Mouse (Mus musculus) brain, embryonic 14.5 days (tissue): ENCODE data around the gene Ptprt. TPM values are rescaled to one million over a fixed set of nuclear protein-coding genes. Genes with fewer than 3 reads are reported as not detected.

ENCODE experiments used
- DNase-seq: peaks from one replicate; pipeline ENCODE4 v3.0.0-alpha.2; 2011; ENCODE audit warnings: low read depth
- CTCF ChIP-seq: fragments of 200-500 bp; IDR thresholded peaks from 2 replicates; pipeline ENCODE4 v1.5.1; 2012; ENCODE audit warnings: inconsistent platforms, mild to moderate bottlenecking, moderate library complexity, borderline replicate concordance; ENCODE audit not compliant: insufficient read depth, insufficient read length; ENCODE audit errors: extremely low read depth
- POLR2A ChIP-seq: fragments of 200-500 bp; IDR thresholded peaks from 2 replicates; pipeline ENCODE4 v1.6.1; 2012; ENCODE audit warnings: mild to moderate bottlenecking, inconsistent platforms, borderline replicate concordance; ENCODE audit not compliant: poor library complexity, insufficient read depth, insufficient read length, severe bottlenecking; ENCODE audit errors: extremely low read depth
- polyA plus RNA-seq: library from polyadenylated mRNA; depleted of rRNA; stranded (reverse); fragments of >200 nt; gene quantifications from 2 replicates; pipeline ENCODE4 v1.2.3, GENCODE M21; 2012

The Ptprt gene
- polyA plus RNA-seq, 1 experiment = 14.8 TPM

DNA sequence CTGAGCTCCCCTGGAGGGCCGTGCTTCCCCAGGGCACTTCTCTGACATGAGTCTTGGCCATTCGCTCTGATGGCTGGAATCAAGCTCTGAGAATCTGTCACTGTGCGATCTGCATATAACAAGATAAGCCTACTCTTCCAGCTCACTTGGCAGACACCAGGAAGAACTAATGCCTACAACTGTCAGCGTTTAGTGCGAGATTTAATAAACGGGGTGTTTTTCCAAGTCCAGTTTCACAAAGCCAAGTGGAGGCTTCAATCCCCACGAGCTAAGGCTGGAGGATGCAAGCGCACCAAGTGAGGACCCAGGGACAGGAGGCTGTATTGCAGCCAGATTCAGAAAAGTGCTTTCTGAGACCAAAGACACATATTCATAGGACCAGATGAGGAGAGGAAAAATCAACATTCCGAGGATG lies 161.4 kb downstream of the Ptprt start:
- TF ChIP-seq CTCF = no peak
- TF ChIP-seq POLR2A = no peak
- peak; percentile 47 for DNase-seq

GRCm38 (mm10) chr2:162498191-162498590 lies 162.8 kb downstream of the Ptprt start:
- TF ChIP-seq CTCF (no peak), POLR2A (no peak)
- DNase-seq = no peak

DNA sequence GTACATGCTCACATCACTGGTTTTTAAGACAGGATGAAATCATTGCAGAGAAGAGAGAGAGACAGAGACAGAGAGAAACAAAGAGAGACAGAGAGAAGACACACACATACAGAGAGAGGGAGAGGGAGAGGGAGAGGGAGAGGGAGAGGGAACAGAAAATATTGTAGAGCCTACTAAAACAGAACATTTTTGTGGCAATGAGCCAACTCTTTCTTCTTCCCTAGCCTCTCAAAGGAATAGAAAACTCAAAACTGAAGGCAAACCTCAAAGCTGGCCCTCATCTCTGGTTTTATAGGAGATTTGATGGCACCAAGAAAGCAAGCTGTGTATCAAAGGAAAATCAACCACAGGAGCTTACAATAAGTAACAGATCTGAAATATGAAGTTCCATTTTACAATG lies 176.9 kb downstream of the Ptprt start:
- DNase-seq = peak; percentile 49
- TF ChIP-seq POLR2A = no peak
- no peak for TF ChIP-seq CTCF

DNA sequence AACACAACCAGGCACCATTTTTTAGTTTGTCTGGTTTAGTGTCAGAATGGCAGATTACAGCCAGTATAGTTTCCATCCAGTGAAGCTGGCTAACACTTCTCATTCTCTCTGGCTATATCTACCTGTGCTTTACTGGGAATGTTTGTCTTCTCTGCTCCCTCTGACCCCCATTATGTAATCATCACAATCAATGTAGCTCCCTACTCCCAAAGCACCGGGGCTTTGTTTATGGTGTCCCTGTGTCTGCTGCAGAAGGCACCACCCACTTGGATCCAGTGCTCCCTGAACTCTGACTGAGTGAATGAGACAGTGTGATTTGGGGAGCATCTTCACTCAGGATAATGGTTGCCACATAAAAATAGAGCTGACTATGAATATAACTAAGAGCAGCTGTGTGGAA lies 217.8 kb downstream of the Ptprt start:
- DNase-seq = no peak
- TF ChIP-seq CTCF (no peak), POLR2A (no peak)

- TF ChIP-seq POLR2A = no peak
- peak; percentile 30; the same call in 1 of the 2 replicates for TF ChIP-seq CTCF
- no peak for DNase-seq
Measured at GRCm38 (mm10) chr2:162436646-162437045, 224.3 kb downstream of the Ptprt start.

DNA sequence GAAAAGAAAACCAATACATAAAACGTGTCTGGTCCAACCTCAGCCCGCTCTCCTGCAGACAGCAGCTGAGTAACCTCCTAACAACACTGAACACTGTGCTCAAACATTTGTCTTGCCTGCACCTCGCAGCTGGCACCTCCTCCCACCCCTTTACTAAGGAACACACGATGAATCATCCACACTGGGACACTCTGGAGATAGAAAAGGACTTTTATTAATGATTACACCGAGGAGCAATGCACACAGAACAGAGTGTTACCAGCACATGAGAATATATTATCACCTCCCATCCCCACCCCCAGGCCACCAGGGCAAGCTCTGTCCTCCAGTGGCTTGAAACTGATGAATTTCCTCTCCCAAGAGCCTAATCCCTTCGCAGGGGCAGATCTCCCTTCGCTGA lies 230.8 kb downstream of the Ptprt start:
- DNase-seq = no peak
- TF ChIP-seq POLR2A = no peak
- no peak for TF ChIP-seq CTCF

DNA sequence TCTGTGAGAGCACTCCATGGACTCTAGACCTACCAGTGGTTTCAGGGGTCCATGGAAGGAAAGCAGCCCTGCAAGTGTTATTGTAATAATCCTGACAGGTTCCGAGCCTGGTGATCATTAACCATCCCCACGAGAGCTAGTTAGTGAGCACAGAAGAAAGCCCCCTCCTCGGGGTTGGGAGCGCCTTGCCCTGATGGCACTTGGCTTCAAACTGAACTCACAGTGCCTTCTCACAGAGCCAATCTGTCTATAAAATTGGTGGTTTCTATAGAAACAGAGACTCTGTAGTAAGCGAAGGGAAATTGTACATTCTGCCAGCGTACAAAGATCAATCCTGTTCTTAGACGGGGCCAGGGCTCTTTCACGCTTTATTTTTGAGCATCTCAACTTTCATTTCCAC lies 234.8 kb downstream of the Ptprt start:
- no peak for TF ChIP-seq POLR2A
- no peak for TF ChIP-seq CTCF

DNA sequence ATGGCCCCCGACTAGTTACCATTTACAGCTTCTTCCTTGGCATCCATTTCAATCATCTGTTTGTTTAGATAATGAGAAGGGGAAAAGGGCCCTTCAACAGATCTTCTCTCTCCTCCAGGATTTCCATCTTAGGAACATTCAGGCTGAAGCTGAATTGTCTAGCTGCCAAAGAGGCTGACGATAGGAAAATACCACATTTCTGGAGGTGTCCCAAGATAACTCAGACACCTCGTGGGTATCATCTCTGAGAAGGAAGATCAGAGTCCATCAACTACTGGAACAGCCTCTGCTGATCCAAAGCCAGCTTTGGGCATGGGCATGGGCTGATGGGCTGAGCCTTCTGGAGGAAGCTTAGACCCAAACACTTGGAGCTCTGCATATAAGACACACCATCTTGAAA lies 242.8 kb downstream of the Ptprt start:
- no peak for TF ChIP-seq CTCF
- TF ChIP-seq POLR2A = no peak
- DNase-seq = no peak

More for the DNA sequence above, 234.8 kb downstream of the Ptprt start:
- peak; percentile 73 for DNase-seq

DNA sequence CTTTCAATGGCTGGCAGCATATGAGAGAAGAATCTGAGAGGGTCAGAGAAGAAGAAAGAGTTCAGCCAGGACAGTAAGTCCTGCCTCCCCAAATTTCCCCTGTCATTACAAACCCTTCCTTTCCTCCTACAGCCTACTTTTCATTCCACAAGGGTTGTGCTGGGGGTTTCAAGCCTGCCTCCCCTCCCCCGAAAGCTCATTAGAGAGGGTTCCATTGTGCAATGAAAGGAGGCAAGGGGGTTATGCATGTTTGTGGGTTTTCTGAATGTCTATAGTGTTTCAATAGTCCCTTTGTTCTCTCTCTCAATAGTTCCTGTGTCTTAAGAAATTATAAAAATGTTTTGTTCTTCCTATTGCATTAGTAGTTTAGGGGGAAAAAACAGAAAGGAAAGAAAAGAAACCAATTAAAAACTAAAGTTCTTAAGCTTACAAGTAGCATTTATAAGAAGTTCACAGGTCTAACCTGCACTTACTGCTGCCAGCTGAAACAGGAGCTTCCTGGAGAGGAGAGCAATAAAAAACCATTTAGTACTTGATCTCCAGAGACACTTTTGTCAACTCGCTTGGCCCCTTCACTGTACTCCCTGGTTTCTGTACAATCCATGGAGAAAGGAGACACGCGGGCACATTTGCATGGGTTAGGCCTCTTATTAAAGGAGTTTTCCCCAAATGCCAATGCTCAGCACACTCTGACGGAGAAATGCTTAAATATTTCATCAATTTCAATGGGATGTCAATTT lies 247.7 kb downstream of the Ptprt start:
- DNase-seq = peak; percentile 87
- no peak for TF ChIP-seq CTCF
- no peak for TF ChIP-seq POLR2A

GRCm38 (mm10) chr2:162411014-162411413 lies 249.9 kb downstream of the Ptprt start:
- DNase-seq = peak; percentile 66
- TF ChIP-seq POLR2A = no peak
- TF ChIP-seq CTCF = no peak

GRCm38 (mm10) chr2:162409245-162409644 lies 251.7 kb downstream of the Ptprt start:
- TF ChIP-seq POLR2A (no peak), CTCF (no peak)

More at GRCm38 (mm10) chr2:162409245-162409644, 251.7 kb downstream of the Ptprt start:
- no peak for DNase-seq
